Mouse (Mus musculus) bone marrow, adult 2 months (tissue): ENCODE data around the gene Lmnb2.

Experiments used
- CTCF ChIP-seq: fragments of 200-500 bp; IDR thresholded peaks from 2 replicates; pipeline ENCODE4 v1.5.1; 2011; ENCODE audit warnings: low read length, control low read depth; ENCODE audit not compliant: control insufficient read depth, insufficient read depth
- POLR2A ChIP-seq: fragments of 200-500 bp; IDR thresholded peaks from 2 replicates; pipeline ENCODE4 v1.6.1; 2011; ENCODE audit warnings: low read depth, mild to moderate bottlenecking, control low read depth, low read length, borderline replicate concordance; ENCODE audit not compliant: control insufficient read depth

DNA sequence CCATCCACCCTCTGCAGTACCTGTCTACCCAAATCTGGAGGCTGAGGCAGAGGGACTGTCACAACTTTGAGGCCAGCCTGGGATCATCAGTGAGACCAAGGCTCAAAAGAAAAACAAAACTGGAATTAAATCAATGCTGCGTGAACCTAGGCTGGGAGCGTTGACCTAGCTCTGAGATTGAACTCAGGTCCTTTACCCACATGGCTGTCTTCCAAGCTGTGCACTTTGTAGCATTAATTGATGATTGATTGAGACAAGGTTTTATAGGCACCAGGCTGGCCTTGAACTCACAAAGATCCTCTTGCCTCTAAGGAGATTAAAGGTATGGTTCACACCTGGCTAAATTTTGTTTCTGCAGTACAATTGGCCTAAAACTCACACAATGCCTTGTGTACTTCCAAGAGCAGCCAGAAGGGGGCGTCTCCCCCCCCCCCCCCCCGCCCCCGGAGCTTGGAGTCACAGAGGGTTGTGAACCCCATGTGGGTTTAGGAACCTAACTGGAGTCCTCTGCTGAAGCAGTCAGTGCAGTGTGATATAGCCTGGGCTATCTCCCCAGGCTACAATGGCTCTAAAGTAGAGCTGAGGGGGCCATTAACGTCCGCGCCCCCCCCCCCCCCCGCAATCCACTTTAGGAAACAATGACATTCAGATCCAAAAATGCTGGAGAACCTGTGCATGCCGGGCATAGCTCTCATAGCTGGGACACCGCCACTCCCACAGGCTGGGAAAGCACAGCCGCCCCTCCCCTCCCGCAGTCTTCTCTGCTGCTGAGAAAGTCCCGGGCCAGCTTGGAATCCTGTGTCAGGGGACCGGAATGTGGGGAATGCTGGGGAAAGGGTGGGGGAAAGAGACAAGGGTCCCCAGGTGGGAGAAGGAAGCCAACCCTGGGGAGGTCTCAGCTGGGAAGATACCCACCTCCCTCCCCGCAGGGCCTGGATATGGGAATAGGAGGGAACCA, 42.8 kb upstream of the Lmnb2 start:
- no peak for TF ChIP-seq CTCF
- TF ChIP-seq POLR2A: no peak
